Mouse (Mus musculus): Measurements from ENCODE around the gene Mms19. TPM values are rescaled to one million over a fixed set of nuclear protein-coding genes. Genes with fewer than 3 reads are reported as not detected.

Mms19 gene
- polyA plus RNA-seq (2014; fragmentation: Nextera tagmentation; extraction: Ambion mirVana): 27.0 and 33.4 TPM in 2 replicates

DNA sequence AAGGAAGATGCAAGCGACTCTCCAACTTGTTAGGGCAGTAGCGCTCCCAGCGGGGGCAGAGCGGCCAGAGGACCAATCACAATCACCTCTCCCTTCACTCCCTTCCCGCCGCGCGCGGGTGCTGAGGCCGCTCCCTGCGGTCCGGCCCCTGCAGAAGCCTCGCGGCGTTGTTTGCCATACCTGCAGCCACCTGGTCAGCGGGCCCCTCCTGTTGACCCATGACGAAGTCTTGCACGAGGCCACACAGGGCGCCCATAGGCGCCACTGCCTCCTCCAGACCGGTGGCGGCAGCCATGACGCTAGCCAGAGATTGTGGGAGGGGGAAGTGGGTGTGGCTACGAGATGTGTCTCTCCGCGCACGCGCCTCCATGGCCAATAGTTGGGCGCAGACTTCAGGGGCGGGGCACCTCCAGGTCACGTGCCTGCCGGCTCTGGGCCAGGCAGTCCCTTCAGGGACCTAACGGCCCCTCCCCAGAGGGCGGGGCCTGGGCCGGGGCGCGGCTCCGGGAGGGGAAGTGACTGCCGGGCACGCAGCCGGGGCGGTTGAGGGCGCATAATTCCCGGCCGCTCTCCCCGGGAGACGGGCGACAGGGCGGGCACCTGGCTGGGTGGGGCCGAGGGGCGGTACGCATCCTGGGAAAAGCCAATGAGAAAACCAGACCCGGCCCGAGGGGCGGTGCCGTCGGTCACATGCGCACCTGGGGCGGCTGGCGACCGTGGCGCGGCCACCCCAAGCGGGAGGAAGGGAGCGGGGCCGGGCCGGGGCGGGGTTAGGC lies at the start of gene Mms19:
TSS of gene Mms19 (minus strand) at position 339 of the 776 bp plus-strand sequence.
- DNase-seq (ENCODE audit: low spot score, missing footprints): peak; percentile 99
- under 1% methylated on average over 68 of the region's 68 CpGs for WGBS
- peak within 1 kb of the TSS; percentile 100 for H3K4me2 ChIP-seq
- no peaks in the 10 kb centered on the region for H3K9me3 ChIP-seq (ENCODE audit: control insufficient read depth, low read length)
- H3K27me3 ChIP-seq (ENCODE audit: control insufficient read depth, insufficient read depth, low read length): peaks cover 7% of the 10 kb centered on the region
- peak within 1 kb of the TSS; percentile 72 for H3K4me3 ChIP-seq (ENCODE audit: low read depth, low read length)
- peak within 1 kb of the TSS; percentile 23 for H3K27ac ChIP-seq (ENCODE audit: low read depth, low read length)
- peaks cover 5% of the 10 kb centered on the region for H3K4me1 ChIP-seq (ENCODE audit: control insufficient read depth, insufficient read depth, low read length)
- peak within 1 kb of the TSS; percentile 72 for H3K9ac ChIP-seq (ENCODE audit: low read length)
- no peaks in the 10 kb centered on the region for H3K36me3 ChIP-seq (ENCODE audit: control insufficient read depth, insufficient read depth, low read length)
- ATAC-seq (ENCODE audit: low FRiP score): peak; percentile 97

- H3K4me2 ChIP-seq: no peak overlapping the region
- DNase-seq (ENCODE audit: low spot score, missing footprints) (peak; percentile 97), ATAC-seq (ENCODE audit: low FRiP score) (no peak)
- H3K4me1 ChIP-seq (ENCODE audit: control insufficient read depth, insufficient read depth, low read length): peaks cover 4% of the 10 kb centered on the region; the same call in 1 of the 2 replicates
- 12% methylated on average over 5 of the region's 5 CpGs for WGBS
- no peaks in the 10 kb centered on the region for H3K36me3 ChIP-seq (ENCODE audit: control insufficient read depth, insufficient read depth, low read length)
- no peak overlapping the region for H3K9ac ChIP-seq (ENCODE audit: low read length)
- H3K27ac ChIP-seq (ENCODE audit: low read depth, low read length): no peak overlapping the region
- H3K27me3 ChIP-seq (ENCODE audit: control insufficient read depth, insufficient read depth, low read length): no peaks in the 10 kb centered on the region
- H3K4me3 ChIP-seq (ENCODE audit: low read depth, low read length): no peak overlapping the region
- H3K9me3 ChIP-seq (ENCODE audit: control insufficient read depth, low read length): no peaks in the 10 kb centered on the region
These were observed 45.2 kb upstream of the Mms19 start for GRCm38 (mm10) chr19:42026158-42026557.

DNA sequence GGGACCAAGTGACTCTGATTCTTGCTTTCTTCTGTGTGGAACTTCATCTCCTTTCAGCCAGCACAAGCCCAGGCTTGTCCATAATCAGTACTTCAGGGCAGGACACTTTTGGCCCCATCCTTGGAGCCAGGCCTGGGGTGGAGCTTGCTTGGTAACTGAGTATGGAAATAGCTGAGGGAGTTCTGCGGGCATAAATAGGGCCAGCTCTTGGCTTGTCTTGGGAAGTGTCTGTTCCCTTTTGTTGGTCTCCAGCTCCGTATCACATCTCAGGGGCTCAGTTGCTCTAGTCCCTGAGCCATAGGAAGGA lies 41.5 kb upstream of the Mms19 start:
- no peak overlapping the region for H3K4me2 ChIP-seq
- no peaks in the 10 kb centered on the region for H3K36me3 ChIP-seq (ENCODE audit: control insufficient read depth, insufficient read depth, low read length)
- H3K27ac ChIP-seq (ENCODE audit: low read depth, low read length): no peak overlapping the region
- no peaks in the 10 kb centered on the region for H3K27me3 ChIP-seq (ENCODE audit: control insufficient read depth, insufficient read depth, low read length)
- H3K4me3 ChIP-seq (ENCODE audit: low read depth, low read length): no peak overlapping the region
- H3K9me3 ChIP-seq (ENCODE audit: control insufficient read depth, low read length): no peaks in the 10 kb centered on the region
- H3K4me1 ChIP-seq (ENCODE audit: control insufficient read depth, insufficient read depth, low read length): peaks cover 4% of the 10 kb centered on the region
- DNase-seq (ENCODE audit: low spot score, missing footprints): peak; percentile 69
- whole genome bisulfite sequencing: 74% methylated on average over 2 of the region's 2 CpGs
- no peak overlapping the region for H3K9ac ChIP-seq (ENCODE audit: low read length)
- ATAC-seq (ENCODE audit: low FRiP score): no peak

DNA sequence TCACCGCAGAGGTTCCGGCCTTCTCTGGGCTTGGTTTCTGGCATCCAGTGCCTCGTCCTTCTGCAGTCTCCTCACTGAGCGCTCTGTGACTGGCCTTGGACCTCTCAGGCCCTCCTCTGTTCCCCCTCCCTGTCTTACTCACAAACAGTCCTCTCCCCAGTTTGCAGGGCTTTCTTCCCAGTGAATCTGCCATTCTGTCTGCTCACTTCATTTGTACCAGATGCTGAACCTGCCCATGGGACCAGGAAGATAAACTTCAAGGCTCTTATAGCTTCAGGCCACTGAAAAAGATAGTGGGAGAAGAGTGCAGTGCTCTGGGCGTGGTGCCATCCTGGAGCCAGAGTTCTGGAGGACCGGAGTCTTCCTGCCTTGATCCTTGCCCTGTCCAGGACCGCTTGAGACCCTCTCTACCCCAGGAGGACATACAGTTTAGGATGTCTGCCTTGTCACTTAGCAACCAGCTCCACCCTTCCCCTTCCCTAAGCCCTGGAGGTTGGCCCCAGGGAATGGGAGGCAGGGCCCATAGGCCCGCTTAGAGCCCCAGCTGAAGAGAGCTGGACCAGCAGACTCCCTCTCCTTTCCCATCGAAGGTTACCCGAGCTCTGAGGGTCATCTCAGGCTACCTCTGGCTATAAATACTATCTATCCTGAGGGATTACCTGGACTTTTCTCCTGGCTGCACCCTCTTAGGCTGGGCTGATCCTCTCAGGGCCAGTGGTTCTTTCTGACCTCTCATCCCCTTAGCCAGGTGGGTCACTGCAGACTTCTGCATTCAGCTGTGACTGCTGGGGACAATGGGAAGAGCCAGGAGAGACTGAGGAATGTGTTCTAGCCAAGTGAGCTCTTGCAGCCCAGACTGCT lies 41.0 kb upstream of the Mms19 start:
- H3K27ac ChIP-seq (ENCODE audit: low read depth, low read length): no peak overlapping the region
- ATAC-seq (ENCODE audit: low FRiP score): no peak

DNA sequence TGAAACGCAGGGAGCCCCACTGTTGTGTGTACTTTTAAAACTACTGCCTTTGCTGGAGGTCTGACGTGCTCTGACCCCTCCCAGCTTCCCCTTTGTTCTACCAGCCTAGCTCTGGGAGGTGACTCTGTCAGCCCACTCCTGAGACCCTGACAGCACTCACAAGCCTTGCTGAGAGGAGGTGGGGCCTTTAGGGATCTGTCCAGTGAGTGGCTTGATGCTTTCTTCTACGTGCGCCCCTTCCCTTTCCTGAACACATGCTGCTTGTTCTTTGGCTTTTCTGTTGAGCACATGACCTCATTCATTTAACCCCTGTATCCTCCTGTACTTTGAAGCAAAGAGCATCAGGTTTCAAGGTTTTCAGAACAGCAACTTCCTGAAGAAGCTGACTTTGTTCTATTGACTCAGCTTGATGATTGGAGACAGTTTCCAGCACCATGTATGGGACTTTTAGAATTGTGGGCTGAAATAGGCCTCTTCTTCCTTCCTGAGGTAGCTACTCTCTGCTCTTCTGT lies 38.1 kb upstream of the Mms19 start:
- ATAC-seq (ENCODE audit: low FRiP score) (no peak), DNase-seq (ENCODE audit: low spot score, missing footprints) (peak; percentile 83)
- no peaks in the 10 kb centered on the region for H3K27me3 ChIP-seq (ENCODE audit: control insufficient read depth, insufficient read depth, low read length)
- 39% methylated on average over 4 of the region's 4 CpGs for WGBS
- H3K4me3 ChIP-seq (ENCODE audit: low read depth, low read length): no peak overlapping the region
- no peak overlapping the region for H3K27ac ChIP-seq (ENCODE audit: low read depth, low read length)
- H3K4me1 ChIP-seq (ENCODE audit: control insufficient read depth, insufficient read depth, low read length): peaks cover 6% of the 10 kb centered on the region
- H3K36me3 ChIP-seq (ENCODE audit: control insufficient read depth, insufficient read depth, low read length): no peaks in the 10 kb centered on the region
- H3K4me2 ChIP-seq: no peak overlapping the region
- no peak overlapping the region for H3K9ac ChIP-seq (ENCODE audit: low read length)
- H3K9me3 ChIP-seq (ENCODE audit: control insufficient read depth, low read length): no peaks in the 10 kb centered on the region

More for the DNA sequence above, 41.0 kb upstream of the Mms19 start:
- H3K4me3 ChIP-seq (ENCODE audit: low read depth, low read length): no peak overlapping the region
- H3K36me3 ChIP-seq (ENCODE audit: control insufficient read depth, insufficient read depth, low read length): no peaks in the 10 kb centered on the region
- no peak overlapping the region for H3K4me2 ChIP-seq
- H3K27me3 ChIP-seq (ENCODE audit: control insufficient read depth, insufficient read depth, low read length): no peaks in the 10 kb centered on the region
- H3K9me3 ChIP-seq (ENCODE audit: control insufficient read depth, low read length): no peaks in the 10 kb centered on the region
- WGBS: 57% methylated on average over 10 of the region's 10 CpGs
- peak; percentile 73 for DNase-seq (ENCODE audit: low spot score, missing footprints)
- H3K9ac ChIP-seq (ENCODE audit: low read length): no peak overlapping the region
- H3K4me1 ChIP-seq (ENCODE audit: control insufficient read depth, insufficient read depth, low read length): peaks cover 4% of the 10 kb centered on the region

DNA sequence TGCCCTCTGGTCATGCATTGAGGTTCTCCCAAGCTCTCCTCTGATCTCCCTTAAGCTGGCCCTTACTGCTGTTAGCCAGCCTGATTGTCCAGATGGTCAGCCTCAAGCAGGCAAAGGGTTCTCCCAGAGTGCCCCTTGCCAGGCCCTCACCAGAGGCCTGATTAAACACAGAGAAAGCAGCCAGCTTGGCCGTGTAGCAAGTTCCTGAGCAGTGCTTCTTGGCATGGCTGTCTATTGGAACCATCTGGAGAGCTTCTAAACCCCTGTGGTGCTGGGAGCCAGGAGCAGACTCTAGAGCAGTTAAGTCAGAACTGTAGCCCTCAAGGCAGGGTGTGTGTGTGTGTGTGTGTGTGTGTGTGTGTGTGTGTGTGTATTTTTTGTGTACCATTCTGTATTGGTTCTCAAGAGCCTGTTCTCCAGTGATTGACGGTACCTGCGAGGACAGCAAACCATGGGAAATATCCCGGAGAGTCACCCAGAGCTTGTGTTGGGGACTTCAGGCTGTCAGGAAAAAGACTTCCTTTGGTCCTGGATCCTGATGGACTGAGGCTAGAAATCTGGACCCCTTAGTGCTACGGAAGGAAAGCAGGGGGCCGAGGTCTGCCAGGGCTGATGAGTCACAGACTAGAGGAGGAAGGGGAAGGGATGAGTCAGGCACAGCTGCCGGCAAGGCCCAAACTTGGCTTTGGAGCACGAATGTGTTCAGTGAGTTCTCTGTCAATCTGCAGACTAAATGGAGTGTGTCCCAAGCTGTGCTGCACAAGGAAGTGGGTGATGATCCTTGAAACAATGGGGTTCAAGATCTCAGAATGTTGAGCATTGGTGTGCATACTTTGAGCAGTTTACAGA lies 36.7 kb upstream of the Mms19 start:
- H3K4me3 ChIP-seq (ENCODE audit: low read depth, low read length): no peak overlapping the region
- 77% methylated on average over 8 of the region's 8 CpGs for WGBS
- H3K27ac ChIP-seq (ENCODE audit: low read depth, low read length): no peak overlapping the region
- H3K4me2 ChIP-seq: no peak overlapping the region
- no peak overlapping the region for H3K9ac ChIP-seq (ENCODE audit: low read length)
- DNase-seq (ENCODE audit: low spot score, missing footprints) (peak; percentile 76), ATAC-seq (ENCODE audit: low FRiP score) (no peak)
- H3K27me3 ChIP-seq (ENCODE audit: control insufficient read depth, insufficient read depth, low read length): no peaks in the 10 kb centered on the region
- H3K36me3 ChIP-seq (ENCODE audit: control insufficient read depth, insufficient read depth, low read length): no peaks in the 10 kb centered on the region
- H3K9me3 ChIP-seq (ENCODE audit: control insufficient read depth, low read length): no peaks in the 10 kb centered on the region
- H3K4me1 ChIP-seq (ENCODE audit: control insufficient read depth, insufficient read depth, low read length): peaks cover 6% of the 10 kb centered on the region

GRCm38 (mm10) chr19:42016840-42017239 lies 35.9 kb upstream of the Mms19 start:
- Histone ChIP-seq H3K4me3 (ENCODE audit: low read depth, low read length) (no peak overlapping the region), H3K9ac (ENCODE audit: low read length) (no peak overlapping the region), H3K4me1 (ENCODE audit: control insufficient read depth, insufficient read depth, low read length) (peaks cover 4% of the 10 kb centered on the region), H3K27ac (ENCODE audit: low read depth, low read length) (no peak overlapping the region), H3K9me3 (ENCODE audit: control insufficient read depth, low read length) (no peaks in the 10 kb centered on the region), H3K27me3 (ENCODE audit: control insufficient read depth, insufficient read depth, low read length) (no peaks in the 10 kb centered on the region), H3K4me2 (no peak overlapping the region), H3K36me3 (ENCODE audit: control insufficient read depth, insufficient read depth, low read length) (no peaks in the 10 kb centered on the region)
- DNase-seq (ENCODE audit: low spot score, missing footprints): peak; percentile 83
- ATAC-seq (ENCODE audit: low FRiP score): no peak
- WGBS: 63% methylated on average over 5 of the region's 5 CpGs

DNA sequence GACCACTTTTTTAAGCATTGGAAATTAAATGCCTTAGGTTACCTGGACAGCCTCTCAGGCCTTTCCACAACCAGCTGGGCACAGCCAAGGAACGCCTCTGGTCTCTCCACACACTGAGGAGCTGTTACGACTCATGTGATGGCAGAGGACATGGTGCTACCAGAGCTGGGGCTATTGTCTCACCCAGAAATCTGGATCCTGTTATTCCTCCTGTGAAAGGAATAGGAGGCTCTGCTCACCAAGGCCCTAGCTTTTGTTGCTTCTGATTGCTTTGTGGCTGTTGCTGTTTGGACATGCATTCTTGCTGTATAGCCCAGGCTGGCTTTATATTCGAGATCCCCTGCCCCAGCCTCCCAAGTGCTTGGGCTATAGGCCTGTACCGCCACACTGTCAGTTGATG lies 35.3 kb upstream of the Mms19 start:
- no peak overlapping the region for H3K4me2 ChIP-seq
- H3K9ac ChIP-seq (ENCODE audit: low read length): no peak overlapping the region
- H3K4me3 ChIP-seq (ENCODE audit: low read depth, low read length): no peak overlapping the region
- H3K36me3 ChIP-seq (ENCODE audit: control insufficient read depth, insufficient read depth, low read length): no peaks in the 10 kb centered on the region
- ATAC-seq (ENCODE audit: low FRiP score): no peak
- DNase-seq (ENCODE audit: low spot score, missing footprints): no peak
- no peaks in the 10 kb centered on the region for H3K27me3 ChIP-seq (ENCODE audit: control insufficient read depth, insufficient read depth, low read length)
- peaks cover 2% of the 10 kb centered on the region; the same call in 1 of the 2 replicates for H3K4me1 ChIP-seq (ENCODE audit: control insufficient read depth, insufficient read depth, low read length)
- H3K27ac ChIP-seq (ENCODE audit: low read depth, low read length): no peak overlapping the region
- 75% methylated on average over 4 of the region's 4 CpGs for WGBS
- no peaks in the 10 kb centered on the region for H3K9me3 ChIP-seq (ENCODE audit: control insufficient read depth, low read length)

Data from midbrain, embryonic 11.5 days (tissue).